Mouse (Mus musculus) cerebellum, adult 9-10 months (tissue): ENCODE measurements around the gene Pcna.

Experiments
- DNase-seq: peaks from one replicate; pipeline ENCODE4 v3.0.0; 2022

Gene Pcna

DNA sequence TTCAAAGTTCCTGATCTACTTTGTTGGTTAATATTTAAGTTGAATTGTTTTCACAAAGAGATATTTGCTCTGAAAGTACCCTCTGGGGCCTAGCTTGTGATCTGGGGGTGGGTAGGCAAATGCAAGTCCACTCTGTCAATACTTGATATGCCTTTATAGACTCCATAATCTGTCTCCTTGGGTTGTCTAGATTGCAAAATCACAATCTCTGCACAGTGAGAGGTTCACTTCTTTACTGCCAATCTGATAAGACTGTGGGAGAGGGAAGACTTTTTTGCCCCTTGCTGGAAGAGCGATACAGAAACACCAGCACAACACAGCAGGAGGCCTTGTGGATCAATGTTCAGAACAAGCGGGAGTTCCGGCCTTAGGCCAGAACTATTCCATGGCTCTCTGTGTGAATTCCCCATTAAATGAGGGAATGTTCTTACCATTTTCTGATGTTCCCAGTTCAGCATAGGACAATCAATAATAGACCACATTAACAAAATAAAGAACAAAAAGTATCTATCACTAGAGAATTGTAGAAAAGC, 20.6 kb downstream of the Pcna start:
- no peak for DNase-seq

DNA sequence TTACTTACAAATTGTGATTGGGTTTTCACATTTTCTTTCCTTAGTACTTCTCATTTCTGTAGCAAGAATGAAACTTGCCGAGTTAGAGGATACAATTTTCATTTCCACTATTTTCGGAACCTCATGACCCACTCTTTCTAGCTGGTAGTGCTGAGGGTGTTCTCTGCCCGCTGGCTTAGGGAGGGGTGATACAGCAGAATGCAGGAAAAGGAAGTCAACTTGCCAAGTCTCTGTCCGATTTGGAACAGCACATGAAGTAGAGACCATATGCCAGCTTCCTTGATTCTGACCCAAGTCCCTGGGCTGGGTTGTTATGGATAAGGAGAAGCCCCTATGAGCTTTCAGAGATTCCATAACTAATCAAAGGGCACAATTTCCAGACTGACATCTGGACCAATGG, 28.8 kb downstream of the Pcna start:
- DNase-seq, result no peak

DNA sequence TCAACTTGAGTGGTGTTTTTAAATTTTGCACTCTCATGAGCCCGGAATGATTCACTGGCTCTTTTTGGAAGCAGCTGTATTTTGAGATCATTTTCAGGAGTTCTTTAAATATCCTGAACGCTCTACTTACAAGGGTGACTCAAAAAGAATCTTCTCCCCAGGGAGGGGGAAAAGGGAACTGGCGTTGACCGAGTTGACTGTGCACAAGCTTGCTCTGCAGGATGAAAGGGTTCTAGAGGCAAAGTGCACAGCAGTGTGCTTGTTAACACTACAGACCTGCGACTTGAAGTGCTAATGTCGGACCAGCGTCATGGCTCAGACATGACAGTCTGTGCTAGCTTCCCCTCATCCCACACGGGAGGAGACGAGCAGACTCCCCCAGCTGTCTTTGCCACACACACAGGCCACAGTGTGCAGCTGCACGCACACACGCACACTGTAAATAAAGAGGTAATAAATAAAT, 31.5 kb downstream of the Pcna start:
- DNase-seq, result no peak

DNA sequence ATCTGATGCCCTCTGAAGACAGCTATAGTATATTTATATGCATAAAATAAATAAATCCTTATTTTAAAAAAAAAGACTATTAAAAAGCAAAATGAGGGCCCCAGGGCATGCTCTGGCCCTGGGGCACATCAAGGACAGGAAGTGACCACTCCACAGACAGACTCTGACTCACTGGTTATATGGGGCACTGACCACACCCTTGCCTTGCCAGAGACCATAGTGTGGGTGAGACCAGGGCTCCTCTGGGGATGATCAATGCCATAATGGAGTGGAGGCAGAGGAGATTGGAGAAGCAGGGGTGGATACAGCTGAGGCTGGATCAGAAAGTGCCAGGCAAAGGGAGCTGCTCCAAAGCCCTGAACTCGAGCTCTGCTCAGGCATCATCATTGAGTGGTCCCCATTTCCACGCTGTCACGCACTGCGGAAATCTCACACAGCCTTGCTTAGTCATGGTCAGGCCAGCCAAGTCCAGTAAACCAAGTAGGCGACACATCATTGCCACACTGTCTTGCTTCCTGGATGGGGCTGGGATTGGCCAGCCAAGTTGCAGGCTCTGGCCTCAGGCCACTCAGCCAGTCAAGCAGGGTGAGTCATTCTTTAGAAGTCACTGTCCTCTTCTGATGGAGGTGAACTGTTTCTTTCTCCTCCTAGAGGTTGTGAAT, 41.0 kb downstream of the Pcna start:
- no peak for DNase-seq

DNA sequence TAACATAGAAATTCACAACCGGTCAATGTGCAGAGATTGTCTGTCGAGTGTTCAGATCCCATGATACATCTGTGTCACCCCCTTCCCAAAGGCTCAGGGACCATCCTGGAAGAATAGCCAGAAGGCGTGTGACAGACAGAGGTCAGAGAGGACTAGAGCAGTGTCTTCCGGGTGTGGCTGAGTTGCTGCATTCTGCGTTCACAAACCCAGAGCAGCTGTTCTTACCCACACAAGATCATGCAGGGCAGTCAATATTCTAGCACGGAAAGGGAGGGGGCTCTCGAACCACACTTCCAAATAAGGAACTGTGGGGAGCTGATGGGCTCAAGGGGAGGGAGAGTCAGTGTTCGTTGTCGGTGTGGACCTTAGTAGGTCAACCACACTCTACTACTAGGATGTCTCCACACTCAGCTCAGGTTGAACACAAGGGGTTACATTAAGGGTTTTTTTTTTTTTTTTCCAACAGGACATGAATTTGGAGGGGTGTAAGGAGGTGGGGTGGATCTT, 42.3 kb downstream of the Pcna start:
- no peak for DNase-seq

DNA sequence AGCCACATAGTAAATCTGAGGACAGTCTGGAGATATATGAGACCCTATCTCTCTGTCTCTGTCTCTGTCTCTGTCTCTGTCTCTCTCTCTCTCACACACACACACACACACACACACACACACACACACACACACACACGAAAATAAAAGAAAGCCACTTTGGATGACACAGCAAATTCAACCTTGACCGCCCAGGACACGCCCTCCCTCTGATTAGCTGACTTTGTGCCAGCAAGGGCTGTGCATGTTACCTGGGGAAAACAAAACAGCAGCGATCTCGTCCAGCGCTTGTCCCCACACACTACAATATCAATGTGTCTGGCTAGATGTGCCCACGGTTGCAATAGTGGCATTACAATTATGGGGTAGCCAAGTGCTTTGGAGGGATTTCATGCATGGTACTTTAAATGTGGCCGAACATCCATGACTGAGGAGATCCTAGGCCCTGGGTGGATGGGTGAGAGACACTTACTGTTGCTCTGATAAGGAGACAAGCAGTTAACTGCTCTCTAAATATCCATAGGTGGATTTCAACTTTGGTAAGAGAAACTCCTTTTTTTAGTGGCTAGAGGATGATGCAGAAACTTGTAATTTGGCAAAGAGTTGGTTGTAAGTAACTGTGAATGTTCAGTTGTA, 44.8 kb downstream of the Pcna start:
- no peak for DNase-seq

DNA sequence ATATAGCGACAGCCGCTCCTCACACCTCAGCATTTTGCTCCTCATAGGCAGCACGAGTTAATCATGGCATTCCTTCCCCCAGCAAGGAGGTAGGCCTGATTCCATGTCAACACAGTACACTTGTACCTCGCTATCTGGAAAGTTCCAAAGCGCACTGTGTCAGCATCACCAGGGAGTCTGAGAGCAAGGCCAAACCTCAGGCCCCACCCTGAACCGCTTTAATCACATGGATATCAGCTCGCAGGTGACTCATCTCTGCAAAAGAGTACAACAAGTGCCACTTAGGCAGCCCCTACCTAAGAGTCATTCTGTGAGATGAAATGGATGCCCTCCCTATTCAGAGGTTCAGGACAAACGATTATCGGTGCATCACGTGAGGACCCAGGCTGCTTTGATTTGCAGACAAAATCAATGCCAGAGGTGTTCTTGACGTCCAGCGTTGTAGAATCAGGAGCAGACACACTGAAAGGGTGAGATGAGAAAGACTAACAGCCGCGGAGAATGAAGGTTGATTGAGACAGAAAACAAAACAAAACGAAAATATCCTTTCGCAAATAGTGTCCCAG, 46.7 kb downstream of the Pcna start:
- DNase-seq, result no peak

DNA sequence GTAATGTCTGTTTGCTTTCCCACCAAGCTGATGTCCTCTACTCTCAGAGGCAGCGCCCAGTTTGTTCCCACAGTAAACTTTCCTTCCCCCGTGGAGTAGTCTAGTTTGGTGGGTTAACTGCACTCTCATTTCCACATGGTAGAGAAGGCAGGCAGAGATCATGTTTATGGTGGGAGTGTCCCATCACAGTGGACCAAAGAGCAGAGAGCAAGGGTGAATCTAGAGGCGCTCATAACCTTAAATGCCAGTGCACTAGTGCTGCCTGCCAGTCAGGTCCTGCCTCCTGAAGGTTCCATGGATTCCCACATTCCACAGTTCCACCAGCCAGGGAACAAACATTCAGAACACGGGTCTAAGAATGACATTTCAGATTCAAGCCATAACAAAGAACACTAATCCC, 47.6 kb downstream of the Pcna start:
- DNase-seq, result no peak

DNA sequence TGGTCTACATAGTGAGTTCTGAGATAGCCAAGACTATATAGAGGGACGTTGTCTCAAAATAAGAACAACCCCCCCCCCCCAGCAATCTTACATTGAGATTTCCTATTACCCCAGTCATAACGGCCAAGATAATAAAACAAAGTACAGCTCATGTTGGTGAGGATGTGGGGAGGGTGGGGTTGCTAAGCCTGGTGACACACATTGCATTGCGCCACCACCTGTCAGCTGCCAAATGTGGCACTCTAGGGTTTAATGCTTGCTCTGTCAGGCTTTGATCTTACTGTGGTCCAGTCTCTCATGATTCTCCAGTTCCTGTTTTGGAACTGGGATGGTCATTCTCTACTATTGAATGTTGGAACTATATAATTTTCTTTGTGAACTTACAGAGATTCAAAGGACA, 49.3 kb downstream of the Pcna start:
- DNase-seq, result no peak

DNA sequence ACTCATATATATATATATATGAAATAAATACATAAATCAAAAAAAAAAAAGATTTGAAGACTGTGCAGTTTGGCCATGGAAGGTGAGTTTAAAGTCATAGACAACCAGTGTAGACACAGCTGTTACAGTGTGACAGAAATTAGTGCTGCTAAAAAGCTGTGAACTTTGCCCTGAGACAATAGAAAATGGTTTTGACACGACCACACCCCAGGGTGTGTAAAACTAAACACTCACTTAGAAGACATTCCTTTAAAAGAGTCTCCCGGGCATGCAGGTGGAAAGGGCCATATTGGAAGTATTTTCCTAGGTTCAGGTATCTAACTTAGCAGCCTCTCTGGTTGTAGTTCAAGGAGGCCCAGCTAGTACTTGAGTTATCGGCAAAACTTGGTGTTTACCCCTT, 49.9 kb downstream of the Pcna start:
- DNase-seq, result no peak
